Mouse (Mus musculus): Measurements from ENCODE around the gene Dlx1. TPM values are rescaled to one million over a fixed set of nuclear protein-coding genes. Genes with fewer than 3 reads are reported as not detected.

The Dlx1 gene
- polyA plus RNA-seq, 1 experiment from 2014 or later, result 3.2 TPM

DNA sequence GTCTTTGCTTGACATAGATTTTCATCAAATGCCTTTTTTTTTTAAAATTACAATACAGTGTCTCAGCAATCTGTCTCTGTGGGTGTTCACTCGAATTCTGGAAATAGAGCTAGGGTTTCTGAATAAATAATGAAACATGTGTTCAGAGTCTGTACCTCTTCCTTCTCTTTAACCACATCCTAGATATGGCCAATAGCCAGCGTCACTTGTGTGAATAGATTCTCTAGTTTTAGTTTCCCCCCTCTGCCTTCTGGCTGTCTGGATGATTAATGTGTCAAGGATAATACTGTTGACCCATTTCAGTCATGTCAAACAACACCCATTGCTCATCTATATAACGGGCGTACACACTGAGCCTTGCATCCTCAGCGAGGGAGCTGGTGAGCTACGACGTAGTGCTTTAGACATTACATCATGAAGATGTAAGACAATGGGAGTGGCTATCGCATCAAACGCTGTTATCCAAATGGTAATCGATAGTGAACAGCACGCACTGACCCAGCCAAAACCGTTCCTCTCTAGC lies 34.7 kb upstream of the Dlx1 start:
- TF ChIP-seq CTCF (IDR thresholded peaks at IDR 0.05; ENCODE audit: low read depth) (no peak), EP300 (optimal IDR thresholded peaks at IDR 0.05) (no peak)
- H3K4me2 ChIP-seq (replicated peaks; ENCODE audit: low read depth), result no peak overlapping the region
- no peaks in the 10 kb centered on the region for H3K36me3 ChIP-seq (ENCODE audit: control insufficient read depth, insufficient read depth, low read length)
- no peak overlapping the region for H3K4me3 ChIP-seq (ENCODE audit: low read depth, low read length)
- DNase-seq (ENCODE audit: low spot score) (no peak), ATAC-seq (ENCODE audit: low FRiP score, low TSS enrichment) (no peak)
- H3K9me3 ChIP-seq (ENCODE audit: control insufficient read depth, low read length), result no peaks in the 10 kb centered on the region
- 59% methylated on average over 12 of the region's 12 CpGs for WGBS
- no peak overlapping the region for H3K27ac ChIP-seq (replicated peaks)
- no peaks in the 10 kb centered on the region for H3K27me3 ChIP-seq (ENCODE audit: control insufficient read depth, insufficient read depth, low read length)
- H3K9ac ChIP-seq (ENCODE audit: low read length), result no peak overlapping the region
- H3K4me1 ChIP-seq (replicated peaks; ENCODE audit: control insufficient read depth, insufficient read depth), result no peaks in the 10 kb centered on the region

DNA sequence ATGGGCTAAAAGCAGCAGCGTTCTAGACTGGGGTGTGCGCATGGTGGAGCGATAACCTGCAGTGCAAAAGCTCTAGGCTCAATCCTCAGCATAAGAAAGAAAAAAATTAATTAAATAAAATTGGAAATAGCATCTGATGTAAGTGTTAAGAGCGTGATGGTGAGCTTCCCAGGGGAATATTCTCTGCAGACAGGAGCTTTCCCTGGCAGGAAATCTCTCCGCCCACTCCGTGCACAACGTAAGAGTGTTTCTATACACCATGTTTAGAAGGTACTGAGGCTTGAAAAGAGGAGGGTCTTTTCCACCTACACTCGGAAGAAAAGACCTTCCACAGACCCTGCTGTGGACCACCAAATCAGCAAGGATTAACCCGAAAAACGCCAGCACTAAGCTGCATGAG lies 33.4 kb upstream of the Dlx1 start:
- H3K27ac ChIP-seq (replicated peaks), result no peak overlapping the region
- H3K4me3 ChIP-seq (ENCODE audit: low read depth, low read length), result no peak overlapping the region
- ATAC-seq (ENCODE audit: low FRiP score, low TSS enrichment) (no peak), DNase-seq (ENCODE audit: low spot score) (no peak)
- H3K9ac ChIP-seq (ENCODE audit: low read length), result no peak overlapping the region
- H3K4me2 ChIP-seq (replicated peaks; ENCODE audit: low read depth), result no peak overlapping the region
- TF ChIP-seq EP300 (optimal IDR thresholded peaks at IDR 0.05), result no peak
- no peak for TF ChIP-seq CTCF (IDR thresholded peaks at IDR 0.05; ENCODE audit: low read depth)
- H3K36me3 ChIP-seq (ENCODE audit: control insufficient read depth, insufficient read depth, low read length), result no peaks in the 10 kb centered on the region
- H3K27me3 ChIP-seq (ENCODE audit: control insufficient read depth, insufficient read depth, low read length), result no peaks in the 10 kb centered on the region
- H3K4me1 ChIP-seq (replicated peaks; ENCODE audit: control insufficient read depth, insufficient read depth), result no peaks in the 10 kb centered on the region
- 67% methylated on average over 10 of the region's 10 CpGs for WGBS
- H3K9me3 ChIP-seq (ENCODE audit: control insufficient read depth, low read length), result no peaks in the 10 kb centered on the region

DNA sequence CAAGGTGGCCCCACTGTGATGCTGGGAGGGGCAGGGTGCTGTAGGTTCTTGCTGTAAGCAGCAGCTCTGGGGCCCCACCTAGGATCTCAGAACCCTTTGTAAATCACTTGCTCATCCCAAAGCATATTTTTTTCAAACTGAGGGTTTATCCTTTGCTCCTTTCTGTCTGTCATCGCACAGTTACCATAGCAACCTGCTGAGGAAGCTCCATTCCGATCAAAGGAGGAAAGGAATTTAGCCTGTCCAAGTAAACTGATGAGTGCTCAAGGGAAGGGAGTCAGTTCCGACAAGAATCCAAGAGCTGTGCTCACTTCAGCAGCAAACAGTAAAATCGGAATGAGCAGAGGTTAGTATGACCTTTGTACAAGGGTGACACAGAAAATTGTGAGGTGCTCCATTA lies 32.9 kb upstream of the Dlx1 start:
- Histone ChIP-seq H3K4me3 (ENCODE audit: low read depth, low read length) (no peak overlapping the region), H3K27ac (replicated peaks) (no peak overlapping the region), H3K27me3 (ENCODE audit: control insufficient read depth, insufficient read depth, low read length) (no peaks in the 10 kb centered on the region), H3K9me3 (ENCODE audit: control insufficient read depth, low read length) (no peaks in the 10 kb centered on the region), H3K4me2 (replicated peaks; ENCODE audit: low read depth) (no peak overlapping the region), H3K4me1 (replicated peaks; ENCODE audit: control insufficient read depth, insufficient read depth) (no peaks in the 10 kb centered on the region), H3K36me3 (ENCODE audit: control insufficient read depth, insufficient read depth, low read length) (no peaks in the 10 kb centered on the region), H3K9ac (ENCODE audit: low read length) (no peak overlapping the region)
- no peak for DNase-seq (ENCODE audit: low spot score)
- no peak for ATAC-seq (ENCODE audit: low FRiP score, low TSS enrichment)
- TF ChIP-seq EP300 (optimal IDR thresholded peaks at IDR 0.05) (no peak), CTCF (IDR thresholded peaks at IDR 0.05; ENCODE audit: low read depth) (no peak)
- whole genome bisulfite sequencing, result 34% methylated on average over 4 of the region's 4 CpGs

DNA sequence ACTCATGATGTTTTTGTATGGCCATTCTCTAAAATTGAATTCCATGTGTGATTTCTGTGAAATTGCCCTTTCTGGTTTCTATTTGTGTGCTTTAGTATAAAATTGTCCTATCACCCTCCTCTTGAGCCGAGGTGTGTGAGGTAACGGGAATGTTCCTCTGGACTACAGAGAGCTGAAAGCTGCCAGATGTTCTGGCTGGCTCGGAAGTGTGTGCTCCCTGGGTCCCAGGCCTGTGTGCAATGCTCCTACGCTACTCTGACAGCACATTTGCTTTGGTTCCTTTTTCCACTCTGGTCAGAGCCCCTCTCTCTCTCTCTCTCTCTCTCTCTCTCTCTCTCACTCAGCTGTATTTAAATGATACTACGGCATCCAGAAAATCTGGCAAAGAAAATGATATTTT lies 30.7 kb upstream of the Dlx1 start:
- ATAC-seq (ENCODE audit: low FRiP score, low TSS enrichment) (no peak), DNase-seq (ENCODE audit: low spot score) (no peak)
- WGBS, result 47% methylated on average over 5 of the region's 5 CpGs
- H3K4me2 ChIP-seq (replicated peaks; ENCODE audit: low read depth), result no peak overlapping the region
- no peaks in the 10 kb centered on the region for H3K27me3 ChIP-seq (ENCODE audit: control insufficient read depth, insufficient read depth, low read length)
- no peaks in the 10 kb centered on the region for H3K4me1 ChIP-seq (replicated peaks; ENCODE audit: control insufficient read depth, insufficient read depth)
- H3K36me3 ChIP-seq (ENCODE audit: control insufficient read depth, insufficient read depth, low read length), result no peaks in the 10 kb centered on the region
- H3K9ac ChIP-seq (ENCODE audit: low read length), result no peak overlapping the region
- no peak overlapping the region for H3K27ac ChIP-seq (replicated peaks)
- H3K9me3 ChIP-seq (ENCODE audit: control insufficient read depth, low read length), result no peaks in the 10 kb centered on the region
- H3K4me3 ChIP-seq (ENCODE audit: low read depth, low read length), result no peak overlapping the region
- TF ChIP-seq EP300 (optimal IDR thresholded peaks at IDR 0.05) (no peak), CTCF (IDR thresholded peaks at IDR 0.05; ENCODE audit: low read depth) (no peak)

DNA sequence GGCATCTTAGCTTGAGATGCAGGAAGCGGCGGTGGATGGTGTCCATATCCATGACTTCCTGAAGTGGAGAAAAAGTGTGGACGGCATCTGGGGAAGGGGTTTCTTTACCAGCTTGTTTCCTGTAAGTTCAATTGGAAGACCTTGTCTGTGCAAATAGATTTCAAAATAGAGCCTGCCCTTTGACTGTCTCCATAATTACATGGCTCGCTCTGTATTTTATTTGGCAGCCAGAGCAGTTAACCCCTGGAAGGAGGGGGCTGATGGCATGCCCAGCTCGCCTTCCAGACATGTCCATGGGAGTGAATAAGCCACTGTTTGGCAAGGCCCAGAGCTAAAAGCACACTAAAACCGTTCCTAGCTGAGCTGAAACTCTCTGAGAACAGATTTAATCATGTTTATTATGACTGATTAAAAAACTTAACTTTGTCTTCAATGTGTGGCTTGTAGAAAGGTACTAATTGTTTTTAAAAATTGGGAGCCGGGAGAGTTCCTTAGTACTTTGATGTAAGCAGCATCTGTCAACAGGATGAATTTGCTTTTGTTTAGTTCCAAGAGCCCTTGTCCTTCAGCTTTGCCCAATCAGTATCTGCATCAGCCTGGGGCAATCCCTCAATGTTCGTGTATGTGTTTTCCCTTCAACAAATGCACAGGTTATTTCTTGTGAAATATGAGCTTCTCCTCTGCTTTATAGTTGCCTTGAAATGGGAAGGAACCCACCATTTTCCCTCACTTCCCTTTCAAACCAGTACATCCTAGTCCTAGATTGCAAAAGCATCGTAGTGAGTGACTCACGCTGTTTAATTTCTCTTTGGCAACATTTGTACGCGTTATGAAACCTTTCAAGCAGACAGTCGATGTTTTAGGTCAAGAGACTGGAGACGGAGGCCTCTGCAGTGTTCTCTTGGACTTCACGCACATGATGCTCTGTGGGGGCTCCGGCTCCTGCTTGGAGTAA lies 28.4 kb upstream of the Dlx1 start:
- Histone ChIP-seq H3K9me3 (ENCODE audit: control insufficient read depth, low read length) (no peaks in the 10 kb centered on the region), H3K27ac (replicated peaks) (no peak overlapping the region), H3K4me2 (replicated peaks; ENCODE audit: low read depth) (no peak overlapping the region), H3K4me3 (ENCODE audit: low read depth, low read length) (no peak overlapping the region), H3K4me1 (replicated peaks; ENCODE audit: control insufficient read depth, insufficient read depth) (no peaks in the 10 kb centered on the region), H3K9ac (ENCODE audit: low read length) (no peak overlapping the region), H3K27me3 (ENCODE audit: control insufficient read depth, insufficient read depth, low read length) (no peaks in the 10 kb centered on the region), H3K36me3 (ENCODE audit: control insufficient read depth, insufficient read depth, low read length) (no peaks in the 10 kb centered on the region)
- ATAC-seq (ENCODE audit: low FRiP score, low TSS enrichment) (no peak), DNase-seq (ENCODE audit: low spot score) (no peak)
- TF ChIP-seq EP300 (optimal IDR thresholded peaks at IDR 0.05), result no peak
- TF ChIP-seq CTCF (IDR thresholded peaks at IDR 0.05; ENCODE audit: low read depth), result no peak
- 62% methylated on average over 16 of the region's 16 CpGs for WGBS

DNA sequence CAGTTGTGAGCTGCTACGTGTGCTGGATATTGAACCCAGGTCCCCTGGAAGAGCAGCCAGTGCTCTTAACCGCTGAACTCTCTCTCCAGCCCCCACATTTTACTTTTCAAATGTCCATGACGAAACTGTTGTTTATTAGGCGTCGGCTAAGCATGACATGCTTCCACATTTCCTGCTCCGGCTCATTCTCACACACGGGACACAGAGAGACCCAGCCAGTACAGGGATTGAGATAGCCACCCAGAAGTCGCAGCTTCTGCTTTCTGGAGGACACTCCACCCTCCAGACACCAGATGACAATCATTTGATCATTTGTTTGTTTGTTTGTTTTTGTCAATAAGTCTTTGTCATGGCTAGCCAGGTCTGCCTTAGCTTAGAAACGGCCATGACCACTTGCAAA lies 23.1 kb upstream of the Dlx1 start:
- no peaks in the 10 kb centered on the region for H3K9me3 ChIP-seq (ENCODE audit: control insufficient read depth, low read length)
- H3K36me3 ChIP-seq (ENCODE audit: control insufficient read depth, insufficient read depth, low read length), result no peaks in the 10 kb centered on the region
- ATAC-seq (ENCODE audit: low FRiP score, low TSS enrichment), result no peak
- no peaks in the 10 kb centered on the region for H3K4me1 ChIP-seq (replicated peaks; ENCODE audit: control insufficient read depth, insufficient read depth)
- H3K27ac ChIP-seq (replicated peaks), result no peak overlapping the region
- TF ChIP-seq CTCF (IDR thresholded peaks at IDR 0.05; ENCODE audit: low read depth), result no peak
- no peak for TF ChIP-seq EP300 (optimal IDR thresholded peaks at IDR 0.05)
- WGBS, result 50% methylated on average over 9 of the region's 9 CpGs
- no peak overlapping the region for H3K4me2 ChIP-seq (replicated peaks; ENCODE audit: low read depth)
- no peak for DNase-seq (ENCODE audit: low spot score)
- H3K4me3 ChIP-seq (ENCODE audit: low read depth, low read length), result no peak overlapping the region
- H3K27me3 ChIP-seq (ENCODE audit: control insufficient read depth, insufficient read depth, low read length), result no peaks in the 10 kb centered on the region
- H3K9ac ChIP-seq (ENCODE audit: low read length), result no peak overlapping the region

All from stomach, postnatal 0 days (tissue).